Mouse (Mus musculus): ENCODE results near the gene Csnk1g1. TPM values are rescaled to one million over a fixed set of nuclear protein-coding genes. Genes with fewer than 3 reads are reported as not detected.

Gene Csnk1g1
- total and polyA plus RNA-seq, 2 experiments from 2014 or later, result 17.4 to 28.6 TPM

DNA sequence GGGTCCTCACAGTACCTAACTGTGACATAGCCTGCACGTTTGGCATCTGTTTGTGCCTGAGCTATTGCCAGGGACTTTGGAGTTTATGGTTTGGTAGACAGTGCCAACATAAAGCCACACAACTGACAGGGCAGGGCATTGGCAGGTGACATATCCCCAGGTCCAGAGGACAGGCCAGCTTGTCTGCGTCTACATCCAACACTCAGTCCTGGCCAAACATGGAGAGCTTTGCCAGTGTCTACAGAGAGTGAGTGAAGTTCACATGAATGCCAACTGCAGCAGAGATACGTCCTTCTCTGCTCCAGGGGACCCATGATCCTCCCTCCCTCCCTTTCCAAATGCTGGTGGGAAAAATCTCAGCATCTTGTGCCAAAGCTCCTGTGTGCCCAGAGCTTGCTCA lies 175.4 kb downstream of the Csnk1g1 start:
- TF ChIP-seq CTCF (IDR thresholded peaks at IDR 0.05), result no peak
- Histone ChIP-seq H3K4me3 (ENCODE audit: low read depth, low read length) (no peak overlapping the region), H3K27me3 (ENCODE audit: insufficient read depth, low read length) (no peaks in the 10 kb centered on the region), H3K4me2 (ENCODE audit: low read depth, low read length, poor library complexity, severe bottlenecking) (no peak overlapping the region), H3K36me3 (ENCODE audit: insufficient read depth, low read length) (peaks cover 18% of the 10 kb centered on the region), H3K4me1 (ENCODE audit: insufficient read depth, low read length) (no peaks in the 10 kb centered on the region), H3K9me3 (ENCODE audit: low read length) (no peaks in the 10 kb centered on the region), H3K27ac (ENCODE audit: low read depth, low read length) (no peak overlapping the region), H3K9ac (replicated peaks; ENCODE audit: low read length, poor library complexity, severe bottlenecking) (no peak overlapping the region)
- no peak for ATAC-seq (ENCODE audit: low FRiP score)
- DNase-seq (ENCODE audit: low spot score), result no peak
- WGBS, result 82% methylated on average over 3 of the region's 3 CpGs

DNA sequence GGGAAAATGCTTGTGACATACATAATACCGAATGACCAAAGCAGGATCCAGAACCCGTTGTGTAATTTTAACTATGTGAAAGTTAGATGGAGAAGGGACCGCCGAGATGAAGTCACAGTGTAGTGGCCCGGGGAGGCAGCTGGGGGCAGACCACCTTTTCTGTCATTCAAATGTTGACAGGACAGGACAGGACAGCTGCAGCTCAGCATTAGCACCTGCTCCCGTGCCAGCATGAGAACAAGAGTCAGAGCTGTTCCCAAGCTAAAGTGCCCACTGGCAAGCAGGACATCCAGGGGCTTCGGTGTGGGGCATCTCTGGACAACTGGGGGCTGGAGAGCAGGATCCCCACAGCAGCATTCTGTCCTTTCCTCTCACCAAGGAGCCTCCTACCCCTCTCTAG lies 178.3 kb downstream of the Csnk1g1 start:
- WGBS, result 92% methylated on average over 7 of the region's 7 CpGs
- no peak overlapping the region for H3K9ac ChIP-seq (replicated peaks; ENCODE audit: low read length, poor library complexity, severe bottlenecking)
- H3K4me1 ChIP-seq (ENCODE audit: insufficient read depth, low read length), result no peaks in the 10 kb centered on the region
- peaks cover 36% of the 10 kb centered on the region for H3K36me3 ChIP-seq (ENCODE audit: insufficient read depth, low read length)
- H3K27me3 ChIP-seq (ENCODE audit: insufficient read depth, low read length), result no peaks in the 10 kb centered on the region
- H3K9me3 ChIP-seq (ENCODE audit: low read length), result no peaks in the 10 kb centered on the region
- no peak overlapping the region for H3K4me3 ChIP-seq (ENCODE audit: low read depth, low read length)
- TF ChIP-seq CTCF (IDR thresholded peaks at IDR 0.05), result no peak
- ATAC-seq (ENCODE audit: low FRiP score), result no peak
- H3K27ac ChIP-seq (ENCODE audit: low read depth, low read length), result no peak overlapping the region
- no peak for DNase-seq (ENCODE audit: low spot score)
- no peak overlapping the region for H3K4me2 ChIP-seq (ENCODE audit: low read depth, low read length, poor library complexity, severe bottlenecking)

DNA sequence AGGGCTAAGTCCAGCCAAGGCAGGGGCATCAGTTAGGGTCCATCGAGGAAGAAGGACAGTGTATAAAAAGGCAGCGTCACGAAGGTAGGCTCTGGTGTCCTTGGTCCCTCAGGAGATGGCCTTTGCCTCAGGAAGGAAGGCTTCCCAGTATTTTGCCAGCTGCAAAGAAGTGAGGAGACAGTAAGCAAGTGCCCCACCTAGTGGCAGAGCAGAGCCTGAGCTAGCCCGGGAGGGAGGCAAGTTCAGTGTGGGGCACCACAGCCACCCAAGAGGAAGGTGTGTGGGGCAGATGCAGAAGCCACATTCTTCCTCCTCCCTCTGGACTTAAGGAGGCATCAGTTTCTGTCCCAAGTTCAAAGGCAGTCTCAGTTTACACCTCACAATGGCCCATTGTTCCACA lies 179.7 kb downstream of the Csnk1g1 start:
- WGBS, result 51% methylated on average over 4 of the region's 4 CpGs
- ATAC-seq (ENCODE audit: low FRiP score) (no peak), DNase-seq (ENCODE audit: low spot score) (peak; percentile 54)
- Histone ChIP-seq H3K36me3 (ENCODE audit: insufficient read depth, low read length) (peaks cover 47% of the 10 kb centered on the region), H3K27me3 (ENCODE audit: insufficient read depth, low read length) (no peaks in the 10 kb centered on the region), H3K27ac (ENCODE audit: low read depth, low read length) (no peak overlapping the region), H3K9ac (replicated peaks; ENCODE audit: low read length, poor library complexity, severe bottlenecking) (no peak overlapping the region), H3K4me2 (ENCODE audit: low read depth, low read length, poor library complexity, severe bottlenecking) (no peak overlapping the region), H3K9me3 (ENCODE audit: low read length) (no peaks in the 10 kb centered on the region), H3K4me3 (ENCODE audit: low read depth, low read length) (no peak overlapping the region), H3K4me1 (ENCODE audit: insufficient read depth, low read length) (no peaks in the 10 kb centered on the region)
- TF ChIP-seq CTCF (IDR thresholded peaks at IDR 0.05), result peak; percentile 74

DNA sequence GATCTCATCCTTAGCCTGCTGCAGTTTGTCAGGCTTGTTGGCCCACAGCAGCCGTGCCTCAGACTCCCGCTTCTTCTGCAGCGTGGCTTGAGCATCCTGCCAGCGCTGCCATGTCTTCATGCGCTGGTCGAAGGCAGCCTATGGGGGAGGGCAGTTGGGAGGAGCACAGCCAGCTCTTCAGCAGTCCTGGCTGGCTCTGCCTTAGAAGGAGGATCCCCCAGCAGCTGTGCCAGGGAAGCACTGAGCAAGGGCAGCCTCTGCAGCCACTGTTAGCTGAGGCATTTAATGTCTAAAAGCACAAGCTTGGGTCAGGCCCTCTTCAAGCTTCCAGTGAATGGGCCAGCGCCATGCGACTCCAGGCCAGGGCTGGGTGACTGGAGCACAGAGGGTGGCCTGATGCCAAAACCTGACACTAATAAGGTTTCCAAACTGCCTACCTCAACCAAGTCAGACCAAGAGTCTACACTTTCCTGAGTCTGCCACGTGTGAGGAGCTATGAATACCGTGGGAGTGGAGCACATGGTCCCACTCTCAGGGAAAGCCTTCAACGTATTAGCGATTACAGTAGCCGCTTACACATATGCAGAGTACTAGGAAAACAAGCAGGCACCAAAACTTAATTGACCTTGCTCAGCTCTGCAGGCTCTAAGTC lies 182.0 kb downstream of the Csnk1g1 start:
- H3K4me2 ChIP-seq (ENCODE audit: low read depth, low read length, poor library complexity, severe bottlenecking), result no peak overlapping the region
- no peak overlapping the region for H3K4me3 ChIP-seq (ENCODE audit: low read depth, low read length)
- H3K27ac ChIP-seq (ENCODE audit: low read depth, low read length), result no peak overlapping the region
- no peaks in the 10 kb centered on the region for H3K9me3 ChIP-seq (ENCODE audit: low read length)
- no peaks in the 10 kb centered on the region for H3K4me1 ChIP-seq (ENCODE audit: insufficient read depth, low read length)
- WGBS, result 90% methylated on average over 13 of the region's 13 CpGs
- TF ChIP-seq CTCF (IDR thresholded peaks at IDR 0.05), result no peak
- ATAC-seq (ENCODE audit: low FRiP score), result no peak
- peak; percentile 26 for DNase-seq (ENCODE audit: low spot score)
- no peaks in the 10 kb centered on the region for H3K27me3 ChIP-seq (ENCODE audit: insufficient read depth, low read length)
- H3K9ac ChIP-seq (replicated peaks; ENCODE audit: low read length, poor library complexity, severe bottlenecking), result no peak overlapping the region
- peaks cover 68% of the 10 kb centered on the region for H3K36me3 ChIP-seq (ENCODE audit: insufficient read depth, low read length)

DNA sequence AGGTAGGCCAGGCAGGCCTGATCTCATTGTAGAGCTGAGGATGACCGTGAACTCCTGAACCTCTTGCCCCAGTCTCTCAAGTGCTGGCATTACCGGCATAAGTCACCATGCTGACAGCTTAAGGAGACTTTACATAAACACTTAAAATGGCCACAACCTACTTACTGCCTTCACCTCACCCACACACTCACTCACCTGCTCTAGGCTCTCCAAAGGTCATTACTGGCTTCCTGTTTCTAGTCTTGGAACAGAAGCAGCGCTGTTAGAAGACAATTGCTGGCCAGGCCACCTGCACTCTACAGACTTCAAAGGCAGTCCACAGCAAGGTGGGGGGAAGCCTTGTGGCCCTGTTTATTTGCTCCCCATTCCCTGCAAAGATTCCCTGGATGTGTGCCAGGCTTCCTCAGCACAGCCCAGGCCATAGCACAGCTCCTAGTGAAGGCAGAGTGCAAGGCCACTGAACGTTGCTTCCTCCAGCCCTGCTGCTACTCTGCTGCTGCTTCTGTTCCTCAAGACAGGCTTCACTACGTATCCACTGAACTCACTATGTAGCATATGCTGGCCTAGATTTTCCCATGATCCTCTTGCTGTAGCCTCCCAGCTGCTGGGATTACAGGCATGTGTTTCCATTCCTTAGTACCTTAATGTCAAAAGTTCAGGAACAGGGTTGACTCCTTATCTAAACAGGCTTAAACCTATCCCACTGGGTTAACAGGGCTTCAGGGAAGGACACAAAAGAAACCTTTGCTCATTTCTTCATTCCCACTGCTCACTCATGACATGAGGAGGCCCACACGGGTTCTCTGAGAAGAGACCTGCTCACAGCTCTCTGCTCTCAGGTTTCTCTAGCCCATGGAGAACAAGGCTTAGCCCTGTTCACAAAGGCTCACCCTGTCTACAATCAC lies 182.9 kb downstream of the Csnk1g1 start:
- DNase-seq (ENCODE audit: low spot score) (no peak), ATAC-seq (ENCODE audit: low FRiP score) (no peak)
- no peak overlapping the region for H3K27ac ChIP-seq (ENCODE audit: low read depth, low read length)
- 82% methylated on average over 6 of the region's 6 CpGs for WGBS
- H3K4me3 ChIP-seq (ENCODE audit: low read depth, low read length), result no peak overlapping the region
- no peaks in the 10 kb centered on the region for H3K9me3 ChIP-seq (ENCODE audit: low read length)
- TF ChIP-seq CTCF (IDR thresholded peaks at IDR 0.05), result no peak
- H3K36me3 ChIP-seq (ENCODE audit: insufficient read depth, low read length), result peaks cover 76% of the 10 kb centered on the region
- H3K9ac ChIP-seq (replicated peaks; ENCODE audit: low read length, poor library complexity, severe bottlenecking), result no peak overlapping the region
- no peaks in the 10 kb centered on the region for H3K27me3 ChIP-seq (ENCODE audit: insufficient read depth, low read length)
- no peak overlapping the region for H3K4me2 ChIP-seq (ENCODE audit: low read depth, low read length, poor library complexity, severe bottlenecking)
- H3K4me1 ChIP-seq (ENCODE audit: insufficient read depth, low read length), result no peaks in the 10 kb centered on the region

DNA sequence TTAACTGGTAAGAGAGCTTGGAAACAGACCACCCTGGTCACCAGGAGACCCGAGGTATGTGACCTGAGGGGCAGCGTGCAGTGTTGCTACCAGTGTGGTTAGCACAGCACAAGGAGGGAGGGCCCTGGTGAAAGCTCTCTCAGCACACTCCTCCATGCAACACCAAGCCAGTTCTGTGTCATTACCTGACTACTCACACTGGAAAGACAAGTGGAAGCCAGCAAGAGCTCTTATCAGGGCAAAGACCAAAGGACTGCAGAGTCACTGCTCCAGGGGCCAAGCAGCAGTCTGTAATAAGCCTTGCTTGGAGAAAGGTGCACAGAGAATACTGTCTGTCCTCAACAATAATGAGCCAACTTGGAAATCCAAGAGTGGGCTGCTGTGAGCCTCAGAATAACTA lies 183.9 kb downstream of the Csnk1g1 start:
- ATAC-seq (ENCODE audit: low FRiP score) (no peak), DNase-seq (ENCODE audit: low spot score) (no peak)
- no peak overlapping the region for H3K4me2 ChIP-seq (ENCODE audit: low read depth, low read length, poor library complexity, severe bottlenecking)
- H3K9me3 ChIP-seq (ENCODE audit: low read length), result no peaks in the 10 kb centered on the region
- no peak overlapping the region for H3K9ac ChIP-seq (replicated peaks; ENCODE audit: low read length, poor library complexity, severe bottlenecking)
- no peaks in the 10 kb centered on the region for H3K4me1 ChIP-seq (ENCODE audit: insufficient read depth, low read length)
- H3K4me3 ChIP-seq (ENCODE audit: low read depth, low read length), result no peak overlapping the region
- no peak overlapping the region for H3K27ac ChIP-seq (ENCODE audit: low read depth, low read length)
- H3K36me3 ChIP-seq (ENCODE audit: insufficient read depth, low read length), result peaks cover 78% of the 10 kb centered on the region
- WGBS, result 87% methylated on average over 2 of the region's 2 CpGs
- no peaks in the 10 kb centered on the region for H3K27me3 ChIP-seq (ENCODE audit: insufficient read depth, low read length)
- TF ChIP-seq CTCF (IDR thresholded peaks at IDR 0.05), result no peak

Other genes starting within 250 kb of the Csnk1g1 start
- gene Oaz2, start 240.9 kb upstream of the Csnk1g1 start, total RNA-seq (2014; rRNA removed), result 252 and 274 TPM in 2 replicates
- gene Oaz2, start 240.9 kb upstream of the Csnk1g1 start, polyA plus RNA-seq (2015; fragmentation: Nextera tagmentation; extraction: Ambion mirVana), result 382 and 399 TPM in 2 replicates
- 11.2 and 11.8 TPM in 2 replicates for gene Zfp609, start 81.4 kb upstream of the Csnk1g1 start, total RNA-seq (2014; rRNA removed)
- 4.5 and 5.4 TPM in 2 replicates for gene Zfp609, start 81.4 kb upstream of the Csnk1g1 start, polyA plus RNA-seq (2015; fragmentation: Nextera tagmentation; extraction: Ambion mirVana)
- gene Pclaf, start 18.7 kb upstream of the Csnk1g1 start, total RNA-seq (2014; rRNA removed), result 6.3 and 9.4 TPM in 2 replicates
- gene Pclaf, start 18.7 kb upstream of the Csnk1g1 start, polyA plus RNA-seq (2015; fragmentation: Nextera tagmentation; extraction: Ambion mirVana), result 6.7 and 8.2 TPM in 2 replicates
- gene Trip4, start 130 bp upstream of the Csnk1g1 start, total RNA-seq (2014; rRNA removed), result 29.8 and 32.1 TPM in 2 replicates
- gene Trip4, start 130 bp upstream of the Csnk1g1 start, polyA plus RNA-seq (2015; fragmentation: Nextera tagmentation; extraction: Ambion mirVana), result 25.1 and 25.6 TPM in 2 replicates
- gene Ppib, start 151.3 kb downstream of the Csnk1g1 start, total RNA-seq (2014; rRNA removed), result 209 and 255 TPM in 2 replicates
- 339 and 341 TPM in 2 replicates for gene Ppib, start 151.3 kb downstream of the Csnk1g1 start, polyA plus RNA-seq (2015; fragmentation: Nextera tagmentation; extraction: Ambion mirVana)
- gene Snx22, start 160.8 kb downstream of the Csnk1g1 start, total RNA-seq (2014; rRNA removed), result 6.7 and 7.4 TPM in 2 replicates
- 9.6 and 11.1 TPM in 2 replicates for gene Snx22, start 160.8 kb downstream of the Csnk1g1 start, polyA plus RNA-seq (2015; fragmentation: Nextera tagmentation; extraction: Ambion mirVana)
- gene Snx1, start 217.7 kb downstream of the Csnk1g1 start, total RNA-seq (2014; rRNA removed), result 42.3 and 47.1 TPM in 2 replicates
- gene Snx1, start 217.7 kb downstream of the Csnk1g1 start, polyA plus RNA-seq (2015; fragmentation: Nextera tagmentation; extraction: Ambion mirVana), result 38.1 and 44.0 TPM in 2 replicates
- 27.5 and 28.2 TPM in 2 replicates for gene Ciao2a, start 217.7 kb downstream of the Csnk1g1 start, total RNA-seq (2014; rRNA removed)
- 62.1 and 65.7 TPM in 2 replicates for gene Ciao2a, start 217.7 kb downstream of the Csnk1g1 start, polyA plus RNA-seq (2015; fragmentation: Nextera tagmentation; extraction: Ambion mirVana)
- 0.14 and 1.1 TPM in 2 replicates for gene Dapk2, start 249.3 kb downstream of the Csnk1g1 start, total RNA-seq (2014; rRNA removed)
- 0.43 and 0.58 TPM in 2 replicates for gene Dapk2, start 249.3 kb downstream of the Csnk1g1 start, polyA plus RNA-seq (2015; fragmentation: Nextera tagmentation; extraction: Ambion mirVana)